ENCODE assay signal across 11 mouse cellular contexts in genomic region chr10:44492815-44493525, GRCm38 (mm10). TPM values are rescaled to one million over a fixed set of nuclear protein-coding genes. Genes with fewer than 3 reads are reported as not detected.
DNase-seq lines count a peak whose midpoint lies in the region; ATAC-seq and TF ChIP-seq lines count a peak whose summit lies in the region.
"Had no signal": no experiment of that assay in that cellular context is flagged by ENCODE, and none has a peak within 500 bp of the region (broad histone marks: within the 10 kb centered on the region; RNA-seq: fewer than 3 reads in every experiment).

No protein-coding gene starts in this region.

- no peaks in the 10 kb centered on the region for H3K9me3 ChIP-seq in midbrain, embryonic 16.5 days (replicated peaks; ENCODE audit: control insufficient read depth, low read length, poor library complexity, severe bottlenecking)
- no peaks in the 10 kb centered on the region for H3K9me3 ChIP-seq in midbrain, embryonic 15.5 days
- no peaks in the 10 kb centered on the region for H3K9me3 ChIP-seq in intestine, postnatal 0 days (ENCODE audit: control insufficient read depth)
- no peaks in the 10 kb centered on the region for H3K9me3 ChIP-seq in stomach, embryonic 15.5 days
- H3K9me3 ChIP-seq: embryonic facial prominence, embryonic 12.5 days had no signal

- 68% methylated on average over 8 of the region's 8 CpGs for WGBS in midbrain, embryonic 16.5 days
- WGBS in midbrain, embryonic 15.5 days, result 73% methylated on average over 8 of the region's 8 CpGs
- WGBS in intestine, postnatal 0 days, result 34% methylated on average over 8 of the region's 8 CpGs
- 50% methylated on average over 8 of the region's 8 CpGs for WGBS in stomach, embryonic 15.5 days

- no peaks in the 10 kb centered on the region for H3K27me3 ChIP-seq in midbrain, embryonic 16.5 days (ENCODE audit: control insufficient read depth, insufficient read depth, low read depth, low read length)
- no peaks in the 10 kb centered on the region for H3K27me3 ChIP-seq in midbrain, embryonic 15.5 days (replicated peaks)
- no peaks in the 10 kb centered on the region for H3K27me3 ChIP-seq in intestine, postnatal 0 days (replicated peaks; ENCODE audit: control insufficient read depth, insufficient read depth, low read length)
- no peaks in the 10 kb centered on the region for H3K27me3 ChIP-seq in stomach, embryonic 15.5 days (replicated peaks)
- H3K27me3 ChIP-seq: embryonic facial prominence, embryonic 12.5 days had no signal

- DNase-seq in cerebellum, adult 11 months, result peak; percentile 1
- no peak for DNase-seq in cerebellum, adult 8-10 months
- DNase-seq in layer of hippocampus, adult 2 months (ENCODE audit: low spot score in 2 of 2), result no peak
- no peak for DNase-seq in layer of hippocampus, postnatal 25 days (ENCODE audit: extremely low spot score in 1 of 2, low spot score in 1 of 2)
- DNase-seq: adrenal gland, postnatal 36 days; gastrocnemius, postnatal 25 days had no signal

- H3K27ac ChIP-seq in midbrain, embryonic 16.5 days (ENCODE audit: low read length), result no peak overlapping the region
- no peak overlapping the region for H3K27ac ChIP-seq in midbrain, embryonic 15.5 days
- H3K27ac ChIP-seq in intestine, postnatal 0 days (ENCODE audit: low read depth, low read length), result peak overlapping the region; percentile 58; the same call in 1 of the 2 replicates
- 0 out of 2 replicates have a peak overlapping the region, but pooled peaks have one; percentile 7 for H3K27ac ChIP-seq in stomach, embryonic 15.5 days
- H3K27ac ChIP-seq in layer of hippocampus, adult 2 months, result no peak overlapping the region
- H3K27ac ChIP-seq: embryonic facial prominence, embryonic 12.5 days had no signal

- TF ChIP-seq CTCF in intestine, postnatal 0 days (IDR thresholded peaks at IDR 0.05; ENCODE audit: low read depth), result no peak; the same call in 1 of the 2 replicates
- TF ChIP-seq CTCF in layer of hippocampus, adult 2 months (conservative IDR thresholded peaks at IDR 0.05), result no peak

- H3K4me3 ChIP-seq in midbrain, embryonic 16.5 days (ENCODE audit: low read depth, low read length), result no peak overlapping the region
- no peak overlapping the region for H3K4me3 ChIP-seq in midbrain, embryonic 15.5 days
- H3K4me3 ChIP-seq in intestine, postnatal 0 days (ENCODE audit: low read depth, low read length), result no peak overlapping the region
- no peak overlapping the region for H3K4me3 ChIP-seq in stomach, embryonic 15.5 days (replicated peaks)
- H3K4me3 ChIP-seq in layer of hippocampus, adult 2 months, result no peak overlapping the region
- H3K4me3 ChIP-seq: embryonic facial prominence, embryonic 12.5 days had no signal

- peak; percentile 48; the same call in 1 of the 2 replicates for ATAC-seq in midbrain, embryonic 16.5 days
- no peak for ATAC-seq in midbrain, embryonic 15.5 days (replicated peaks)
- peak; percentile 26; the same call in 1 of the 2 replicates for ATAC-seq in intestine, postnatal 0 days
- no peak for ATAC-seq in stomach, embryonic 15.5 days (ENCODE audit: insufficient read depth, low FRiP score, low read depth)

- H3K9ac ChIP-seq in midbrain, embryonic 16.5 days (ENCODE audit: low read depth, low read length), result no peak overlapping the region
- H3K9ac ChIP-seq in midbrain, embryonic 15.5 days, result no peak overlapping the region
- H3K9ac ChIP-seq in intestine, postnatal 0 days (ENCODE audit: low read depth, low read length), result no peak overlapping the region
- H3K9ac ChIP-seq in stomach, embryonic 15.5 days, result no peak overlapping the region
- H3K9ac ChIP-seq: embryonic facial prominence, embryonic 12.5 days had no signal

- no peak overlapping the region for H3K4me2 ChIP-seq in midbrain, embryonic 16.5 days (ENCODE audit: low read length)
- H3K4me2 ChIP-seq in midbrain, embryonic 15.5 days, result no peak overlapping the region
- H3K4me2 ChIP-seq in intestine, postnatal 0 days (replicated peaks; ENCODE audit: low read depth), result peak overlapping the region; percentile 25; the same call in 1 of the 2 replicates
- no peak overlapping the region for H3K4me2 ChIP-seq in stomach, embryonic 15.5 days
- H3K4me2 ChIP-seq: embryonic facial prominence, embryonic 12.5 days had no signal

- H3K4me1 ChIP-seq in midbrain, embryonic 16.5 days (ENCODE audit: control insufficient read depth, insufficient read depth, low read length), result no peaks in the 10 kb centered on the region
- H3K4me1 ChIP-seq in midbrain, embryonic 15.5 days, result no peaks in the 10 kb centered on the region
- no peaks in the 10 kb centered on the region; the same call in none of the 2 replicates for H3K4me1 ChIP-seq in intestine, postnatal 0 days (replicated peaks; ENCODE audit: control insufficient read depth, insufficient read depth, low read length)
- H3K4me1 ChIP-seq in stomach, embryonic 15.5 days, result no peaks in the 10 kb centered on the region
- H3K4me1 ChIP-seq: embryonic facial prominence, embryonic 12.5 days had no signal

- H3K36me3 ChIP-seq in midbrain, embryonic 16.5 days (ENCODE audit: control insufficient read depth, insufficient read depth, low read length), result no peaks in the 10 kb centered on the region
- no peaks in the 10 kb centered on the region for H3K36me3 ChIP-seq in midbrain, embryonic 15.5 days (replicated peaks)
- H3K36me3 ChIP-seq in intestine, postnatal 0 days (ENCODE audit: control insufficient read depth, insufficient read depth), result no peaks in the 10 kb centered on the region
- H3K36me3 ChIP-seq in stomach, embryonic 15.5 days, result no peaks in the 10 kb centered on the region
- H3K36me3 ChIP-seq: embryonic facial prominence, embryonic 12.5 days had no signal

RNA-seq across cellular contexts. Expression of gene Prdm1, which starts 35.3 kb away (rescaled TPM):
- polyA plus RNA-seq in midbrain, embryonic 16.5 days (2015; fragmentation: Nextera tagmentation; extraction: Ambion mirVana), result 0.50 and 0.67 TPM in 2 replicates
- 0.52 and 1.2 TPM in 2 replicates for polyA plus RNA-seq in midbrain, embryonic 15.5 days (2015; fragmentation: Nextera tagmentation; extraction: Ambion mirVana)
- 17.7 and 21.2 TPM in 2 replicates for polyA plus RNA-seq in intestine, postnatal 0 days (2015; fragmentation: Nextera tagmentation; extraction: Ambion mirVana)
- 6.4 and 6.9 TPM in 2 replicates for polyA plus RNA-seq in stomach, embryonic 15.5 days (2015; fragmentation: Nextera tagmentation; extraction: Ambion mirVana)
- total RNA-seq in layer of hippocampus, adult 2 months (2021), result under 1 TPM; 0.34 to 0.72 TPM
- total RNA-seq in layer of hippocampus, postnatal 25 days (2021), result under 1 TPM; 0.35 to 0.62 TPM

Comparison
In these comparisons a context has a peak if more than half of its experiments do, and no peak if none do; other contexts are left out.
1. ATAC-seq: peak in midbrain, embryonic 16.5 days (single experiment) and intestine, postnatal 0 days (single experiment); none in midbrain, embryonic 15.5 days (single experiment) and stomach, embryonic 15.5 days (single experiment).
2. H3K27ac ChIP-seq: peak in intestine, postnatal 0 days (single experiment) and stomach, embryonic 15.5 days (single experiment); none in midbrain, embryonic 16.5 days (single experiment), midbrain, embryonic 15.5 days (single experiment) and layer of hippocampus, adult 2 months (single experiment).